Mouse (Mus musculus) lung, adult 2 months (tissue): ENCODE measurements around the gene Nfyc.

Experiments used
- CTCF ChIP-seq: fragments of 200-500 bp; IDR thresholded peaks from 2 replicates; pipeline ENCODE4 v1.5.1; 2011; ENCODE audit warnings: mild to moderate bottlenecking, low read length, control low read depth; ENCODE audit not compliant: insufficient read depth
- POLR2A ChIP-seq: fragments of 200-500 bp; IDR thresholded peaks from 2 replicates; pipeline ENCODE4 v1.6.1; 2011; ENCODE audit warnings: low read depth, mild to moderate bottlenecking, control low read depth, low read length, borderline replicate concordance; ENCODE audit errors: extremely low read depth

DNA sequence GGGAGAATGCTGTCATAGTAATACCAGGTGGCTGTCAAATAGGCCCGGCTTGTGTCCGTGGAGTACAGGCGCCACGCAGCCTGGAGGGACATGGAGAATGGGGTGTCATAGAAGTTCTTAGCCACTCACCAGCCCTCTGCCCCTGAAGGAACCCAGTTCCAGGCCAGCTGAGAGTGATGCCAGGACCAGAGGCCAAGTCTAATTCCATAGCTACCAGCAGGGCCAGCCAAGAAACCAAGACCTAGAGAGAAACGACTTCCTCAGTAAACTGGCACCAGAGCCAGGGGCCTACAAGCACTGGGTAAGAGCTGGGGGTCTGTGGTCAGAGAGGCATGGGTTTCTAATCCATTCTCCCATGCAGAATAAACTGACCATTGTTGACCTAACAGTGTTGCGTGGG is 118.4 kb downstream of the Nfyc start:
- no peak for TF ChIP-seq CTCF
- no peak for TF ChIP-seq POLR2A
